Mouse (Mus musculus): Measurements from ENCODE around the gene Dusp11. TPM values are rescaled to one million over a fixed set of nuclear protein-coding genes. Genes with fewer than 3 reads are reported as not detected.
"Not testable (repeated sequence)": the region's sequence is repeated elsewhere in the genome, so short reads cannot be mapped to it uniquely, and the experiment has no call there.

Dusp11 gene
- polyA plus RNA-seq (2016; fragmentation: Nextera tagmentation; extraction: Ambion mirVana): 51.3 and 51.4 TPM in 2 replicates

- peak within 1 kb of the TSS; percentile 91 for H3K4me3 ChIP-seq
- WGBS: under 1% methylated on average over 68 of the region's 70 CpGs
Observed at GRCm38 (mm10) chr6:85961101-85962091, at the start of gene Dusp11. Gene Dusp11 (minus strand): TSS chr6:85961667.

GRCm38 (mm10) chr6:86009980-86010379 is 48.5 kb upstream of the Dusp11 start:
- no peak for ATAC-seq (ENCODE audit: insufficient number of reproducible peaks, insufficient read depth, low FRiP score, low TSS enrichment)
- 35% methylated on average over 4 of the region's 4 CpGs for WGBS
- H3K9me3 ChIP-seq: no peaks in the 10 kb centered on the region
- no peaks in the 10 kb centered on the region for H3K27me3 ChIP-seq
- no peaks in the 10 kb centered on the region for H3K36me3 ChIP-seq
- H3K4me1 ChIP-seq: no peaks in the 10 kb centered on the region
- H3K4me3 ChIP-seq: no peak overlapping the region
- H3K4me2 ChIP-seq (replicated peaks): no peak overlapping the region
- no peak overlapping the region for H3K9ac ChIP-seq
- H3K27ac ChIP-seq: no peak overlapping the region

More at GRCm38 (mm10) chr6:85961101-85962091, at the start of gene Dusp11:
- Histone ChIP-seq H3K9ac (peak within 1 kb of the TSS; percentile 91), H3K4me2 (replicated peaks) (peak within 1 kb of the TSS; percentile 66), H3K9me3 (no peaks in the 10 kb centered on the region), H3K4me1 (peaks cover 8% of the 10 kb centered on the region), H3K27me3 (no peaks in the 10 kb centered on the region), H3K27ac (peak within 1 kb of the TSS; percentile 99), H3K36me3 (peaks cover 16% of the 10 kb centered on the region)
- peak; percentile 93 for ATAC-seq (ENCODE audit: insufficient number of reproducible peaks, insufficient read depth, low FRiP score, low TSS enrichment)

DNA sequence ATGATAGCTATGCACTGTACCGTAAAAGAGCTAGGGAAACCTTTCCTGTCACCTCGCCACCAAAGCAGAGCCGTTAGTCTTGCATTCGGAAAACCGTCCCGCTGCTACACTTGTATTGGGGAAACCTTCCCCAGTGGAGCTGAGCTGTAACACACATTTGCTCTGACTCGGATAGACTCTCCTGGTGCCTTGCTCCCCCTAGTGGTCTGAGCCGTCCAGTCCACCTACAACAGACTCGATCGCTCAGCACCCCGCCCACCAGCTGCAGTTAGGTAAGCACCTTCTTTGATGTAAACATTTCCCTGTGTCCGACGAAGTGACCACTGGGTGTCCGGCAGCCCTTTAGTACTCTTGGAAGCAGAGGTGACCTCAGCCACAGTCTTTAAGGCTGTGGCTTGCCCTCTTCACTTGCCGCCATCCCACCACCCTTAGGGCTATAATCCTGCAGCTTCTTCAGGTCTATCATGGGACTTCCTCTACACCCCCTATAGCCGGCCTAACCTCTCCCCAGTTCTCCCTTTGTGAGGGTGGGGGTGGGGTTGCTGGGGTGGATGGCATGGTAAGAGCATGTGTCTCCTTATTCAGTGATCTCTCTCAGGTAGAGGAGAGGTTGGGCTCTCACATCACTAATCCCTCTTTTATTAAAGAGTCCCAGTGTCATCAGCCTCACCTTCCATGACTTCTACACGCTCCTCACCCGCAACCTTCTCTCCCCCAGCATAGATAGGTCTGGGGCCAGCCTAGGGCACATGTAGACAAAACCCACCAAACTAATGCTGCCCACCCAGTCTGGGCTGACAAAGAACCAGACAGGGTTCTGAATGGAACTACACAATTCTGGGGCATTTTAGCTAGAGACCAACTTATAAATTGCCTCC is 43.0 kb upstream of the Dusp11 start:
- Histone ChIP-seq H3K4me1 (no peaks in the 10 kb centered on the region), H3K27me3 (no peaks in the 10 kb centered on the region), H3K36me3 (no peaks in the 10 kb centered on the region), H3K9ac (no peak overlapping the region), H3K9me3 (no peaks in the 10 kb centered on the region), H3K27ac (no peak overlapping the region), H3K4me2 (replicated peaks) (peak overlapping the region; percentile 39), H3K4me3 (no peak overlapping the region)
- no peak for ATAC-seq (ENCODE audit: insufficient number of reproducible peaks, insufficient read depth, low FRiP score, low TSS enrichment)
- 14% methylated on average over 18 of the region's 18 CpGs for WGBS

- no peaks in the 10 kb centered on the region for H3K27me3 ChIP-seq
- H3K9me3 ChIP-seq: no peaks in the 10 kb centered on the region
- WGBS: 74% methylated on average over 18 of the region's 18 CpGs
- no peak overlapping the region for H3K4me3 ChIP-seq
- ATAC-seq (ENCODE audit: insufficient number of reproducible peaks, insufficient read depth, low FRiP score, low TSS enrichment): no peak
- H3K36me3 ChIP-seq: no peaks in the 10 kb centered on the region
- no peak overlapping the region for H3K9ac ChIP-seq
- no peaks in the 10 kb centered on the region for H3K4me1 ChIP-seq
- H3K27ac ChIP-seq: no peak overlapping the region
- H3K4me2 ChIP-seq (replicated peaks): no peak overlapping the region
Observed at GRCm38 (mm10) chr6:86003405-86003925, 42.0 kb upstream of the Dusp11 start.

DNA sequence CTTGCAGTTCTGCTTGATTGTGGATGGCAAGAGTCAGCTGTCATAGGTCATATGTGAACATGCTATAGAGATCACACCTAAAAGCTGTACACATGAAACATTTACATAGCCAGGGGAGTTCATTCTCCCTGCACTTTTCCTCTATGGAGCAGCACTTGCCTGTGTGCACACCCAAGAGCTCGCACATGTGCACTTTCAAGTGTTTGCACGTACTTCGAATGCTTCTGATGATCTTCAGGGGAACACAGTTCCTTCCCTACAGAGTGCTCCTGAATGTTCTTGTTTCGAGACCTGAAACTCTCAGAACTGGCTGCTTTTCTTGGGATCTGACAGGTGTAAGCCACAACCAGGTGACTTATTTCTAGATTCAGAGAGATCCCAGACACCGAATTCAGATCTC is 29.3 kb upstream of the Dusp11 start:
- not testable (repeated sequence) for H3K9ac ChIP-seq; H3K27me3 ChIP-seq; H3K27ac ChIP-seq; H3K9me3 ChIP-seq; ATAC-seq (ENCODE audit: insufficient number of reproducible peaks, insufficient read depth, low FRiP score, low TSS enrichment); H3K4me1 ChIP-seq; H3K4me2 ChIP-seq (replicated peaks); H3K4me3 ChIP-seq; H3K36me3 ChIP-seq
- 94% methylated on average over 5 of the region's 5 CpGs for WGBS

DNA sequence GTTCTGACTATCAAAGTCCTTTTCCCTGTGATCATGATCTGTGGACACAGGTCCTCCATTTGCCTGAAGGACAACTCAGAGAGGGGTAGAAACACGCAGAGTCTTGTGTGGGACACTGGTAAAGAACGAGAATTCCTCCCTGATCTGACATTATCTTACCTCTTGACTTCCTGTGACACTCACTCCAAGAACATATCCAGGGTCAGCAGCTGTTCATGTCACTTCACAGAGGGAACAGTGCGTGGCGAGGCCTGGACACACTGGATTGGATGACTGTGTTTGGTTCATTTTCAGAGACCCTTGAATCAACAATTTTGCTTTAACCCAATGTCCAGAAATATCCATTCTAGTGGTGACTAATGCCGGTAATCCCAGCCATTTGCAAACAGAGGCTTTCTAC is 28.1 kb upstream of the Dusp11 start:
- 85% methylated on average over 5 of the region's 5 CpGs for WGBS
- H3K9ac ChIP-seq; H3K4me1 ChIP-seq; H3K36me3 ChIP-seq; H3K9me3 ChIP-seq; H3K27me3 ChIP-seq; H3K4me2 ChIP-seq (replicated peaks); ATAC-seq (ENCODE audit: insufficient number of reproducible peaks, insufficient read depth, low FRiP score, low TSS enrichment); H3K27ac ChIP-seq; H3K4me3 ChIP-seq: not testable (repeated sequence)

DNA sequence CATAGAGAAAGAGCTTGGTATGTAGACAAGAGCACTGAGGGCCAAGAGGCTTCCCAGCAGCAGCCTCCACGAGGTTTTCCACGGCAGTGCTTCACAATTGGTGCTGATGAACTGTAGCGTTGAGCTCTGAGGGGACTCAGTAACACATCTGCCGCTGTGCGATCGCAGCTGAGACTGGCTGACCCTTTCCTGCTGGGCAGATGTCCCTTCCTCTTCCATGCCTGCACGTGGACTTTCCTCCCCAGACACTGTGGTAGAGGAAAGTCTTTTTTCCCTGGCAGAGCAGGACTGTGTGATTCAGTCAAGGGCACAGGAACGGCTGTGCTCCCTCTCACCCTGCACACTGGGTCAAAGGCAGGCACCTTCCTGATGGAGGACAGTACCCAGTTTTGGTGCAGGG is 22.9 kb upstream of the Dusp11 start:
- no peak overlapping the region for H3K4me3 ChIP-seq
- no peak for ATAC-seq (ENCODE audit: insufficient number of reproducible peaks, insufficient read depth, low FRiP score, low TSS enrichment)
- H3K9me3 ChIP-seq: no peaks in the 10 kb centered on the region
- WGBS: 76% methylated on average over 8 of the region's 8 CpGs
- H3K27ac ChIP-seq: no peak overlapping the region
- H3K9ac ChIP-seq: no peak overlapping the region
- H3K36me3 ChIP-seq: no peaks in the 10 kb centered on the region
- H3K4me1 ChIP-seq: no peaks in the 10 kb centered on the region
- H3K27me3 ChIP-seq: no peaks in the 10 kb centered on the region
- no peak overlapping the region for H3K4me2 ChIP-seq (replicated peaks)

- ATAC-seq (ENCODE audit: insufficient number of reproducible peaks, insufficient read depth, low FRiP score, low TSS enrichment); H3K9ac ChIP-seq; H3K9me3 ChIP-seq; H3K4me1 ChIP-seq; H3K27ac ChIP-seq; H3K27me3 ChIP-seq; H3K4me3 ChIP-seq; H3K4me2 ChIP-seq (replicated peaks); H3K36me3 ChIP-seq: not testable (repeated sequence)
- WGBS: 70% methylated on average over 4 of the region's 4 CpGs
Observed at GRCm38 (mm10) chr6:85978736-85979135, 17.3 kb upstream of the Dusp11 start.

- no peak overlapping the region for H3K27ac ChIP-seq
- 82% methylated on average over 5 of the region's 5 CpGs for WGBS
- H3K9me3 ChIP-seq: 0 out of 2 replicates have a peak, but pooled peaks cover 4% of the 10 kb centered on the region
- H3K27me3 ChIP-seq: no peaks in the 10 kb centered on the region
- no peaks in the 10 kb centered on the region for H3K36me3 ChIP-seq
- no peaks in the 10 kb centered on the region for H3K4me1 ChIP-seq
- no peak overlapping the region for H3K4me3 ChIP-seq
- no peak overlapping the region for H3K9ac ChIP-seq
- ATAC-seq (ENCODE audit: insufficient number of reproducible peaks, insufficient read depth, low FRiP score, low TSS enrichment): no peak
- no peak overlapping the region for H3K4me2 ChIP-seq (replicated peaks)
Observed at GRCm38 (mm10) chr6:85976242-85976641, 14.8 kb upstream of the Dusp11 start.

- H3K9me3 ChIP-seq: 0 out of 2 replicates have a peak, but pooled peaks cover 4% of the 10 kb centered on the region
- ATAC-seq (ENCODE audit: insufficient number of reproducible peaks, insufficient read depth, low FRiP score, low TSS enrichment): no peak
Observed at GRCm38 (mm10) chr6:85975761-85976160, 14.3 kb upstream of the Dusp11 start.

DNA sequence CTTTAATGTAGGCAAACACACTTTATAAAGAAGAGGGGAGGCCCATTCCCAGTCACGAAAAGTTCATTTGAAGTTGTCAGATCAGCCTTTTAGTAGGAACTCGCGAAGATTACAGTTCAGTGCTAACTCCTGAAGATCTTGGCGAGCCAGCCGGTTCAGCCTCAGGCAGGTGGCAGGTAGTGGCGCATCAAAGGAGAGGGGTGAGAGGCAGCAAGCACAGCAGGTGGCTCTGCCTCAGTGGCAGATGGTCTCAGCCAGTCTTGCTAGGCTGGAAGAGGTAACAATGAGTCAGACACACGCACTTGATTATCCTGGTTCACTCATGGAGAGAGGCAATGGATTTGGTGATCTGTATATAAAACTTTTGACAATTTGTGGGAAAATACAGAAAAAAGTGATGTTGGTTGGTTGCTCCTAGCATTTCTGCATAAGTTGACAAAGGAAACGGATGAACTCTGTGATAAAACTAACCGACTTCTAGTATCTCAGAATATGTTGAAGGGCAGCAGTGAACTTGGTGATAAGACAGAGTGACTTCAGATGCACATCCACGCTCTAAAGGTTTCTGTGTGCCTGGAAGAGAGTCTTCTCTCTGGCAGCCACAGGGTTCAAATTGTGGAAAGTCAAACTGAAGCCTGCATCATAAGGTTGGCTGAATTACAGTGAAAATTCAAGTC is 13.6 kb upstream of the Dusp11 start:
- no peak overlapping the region for H3K27ac ChIP-seq
- no peaks in the 10 kb centered on the region for H3K36me3 ChIP-seq
- 0 out of 2 replicates have a peak, but pooled peaks cover 4% of the 10 kb centered on the region for H3K9me3 ChIP-seq
- ATAC-seq (ENCODE audit: insufficient number of reproducible peaks, insufficient read depth, low FRiP score, low TSS enrichment): no peak
- no peaks in the 10 kb centered on the region for H3K4me1 ChIP-seq
- H3K4me3 ChIP-seq: no peak overlapping the region
- no peak overlapping the region for H3K4me2 ChIP-seq (replicated peaks)
- 61% methylated on average over 10 of the region's 10 CpGs for WGBS
- H3K27me3 ChIP-seq: no peaks in the 10 kb centered on the region
- H3K9ac ChIP-seq: no peak overlapping the region

More at GRCm38 (mm10) chr6:85975761-85976160, 14.3 kb upstream of the Dusp11 start:
- Histone ChIP-seq H3K27me3 (no peaks in the 10 kb centered on the region), H3K27ac (no peak overlapping the region), H3K36me3 (no peaks in the 10 kb centered on the region), H3K9ac (no peak overlapping the region), H3K4me1 (no peaks in the 10 kb centered on the region), H3K4me2 (replicated peaks) (no peak overlapping the region), H3K4me3 (no peak overlapping the region)
- WGBS: 91% methylated on average over 1 of the region's 1 CpGs
